Mouse (Mus musculus) spleen, postnatal 10 days (tissue): Measurements from ENCODE around the gene Bysl.

Experiments used
- DNase-seq, 2 experiments: peaks; one replicate each; pipeline ENCODE4 v3.0.0; 2021 to 2022; ENCODE audit warnings: low spot score in 2 of 2

Bysl gene

DNA sequence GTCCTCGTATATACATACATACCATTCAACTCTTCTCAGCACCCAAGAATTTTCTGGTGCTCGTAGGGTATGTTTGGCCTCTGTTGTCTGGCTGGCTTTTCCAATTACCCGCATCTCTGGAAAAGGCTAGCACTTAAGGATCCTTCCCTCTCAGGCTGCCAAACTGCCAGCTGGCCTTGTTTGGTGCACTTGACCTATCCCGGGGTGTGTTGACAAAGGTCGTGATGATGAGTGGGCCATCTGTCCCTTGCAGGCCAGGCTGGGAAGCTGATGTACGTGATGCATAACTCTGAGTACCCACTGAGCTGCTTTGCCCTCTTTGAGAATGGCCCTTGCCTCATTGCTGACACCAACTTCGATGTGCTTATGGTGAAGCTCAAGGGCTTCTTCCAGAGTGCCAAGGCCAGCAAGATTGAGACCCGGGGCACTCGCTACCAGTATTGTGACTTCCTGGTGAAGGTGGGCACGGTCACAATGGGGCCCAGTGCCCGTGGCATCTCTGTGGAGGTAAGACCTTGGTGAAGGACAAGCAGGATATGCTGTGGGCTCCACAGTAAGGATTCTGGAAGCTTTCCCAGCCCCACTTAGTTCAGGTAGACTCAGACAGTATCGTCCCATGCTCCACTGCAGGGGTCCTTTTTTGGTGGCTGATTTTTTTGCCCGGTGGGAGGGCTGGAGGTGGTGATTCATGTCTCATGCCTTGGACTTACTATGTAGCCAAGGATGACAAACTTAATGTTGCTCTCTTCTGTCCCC lies 7.4 kb upstream of the Bysl start:
- peak in 1 of 2 experiments; percentile 14 for DNase-seq

DNA sequence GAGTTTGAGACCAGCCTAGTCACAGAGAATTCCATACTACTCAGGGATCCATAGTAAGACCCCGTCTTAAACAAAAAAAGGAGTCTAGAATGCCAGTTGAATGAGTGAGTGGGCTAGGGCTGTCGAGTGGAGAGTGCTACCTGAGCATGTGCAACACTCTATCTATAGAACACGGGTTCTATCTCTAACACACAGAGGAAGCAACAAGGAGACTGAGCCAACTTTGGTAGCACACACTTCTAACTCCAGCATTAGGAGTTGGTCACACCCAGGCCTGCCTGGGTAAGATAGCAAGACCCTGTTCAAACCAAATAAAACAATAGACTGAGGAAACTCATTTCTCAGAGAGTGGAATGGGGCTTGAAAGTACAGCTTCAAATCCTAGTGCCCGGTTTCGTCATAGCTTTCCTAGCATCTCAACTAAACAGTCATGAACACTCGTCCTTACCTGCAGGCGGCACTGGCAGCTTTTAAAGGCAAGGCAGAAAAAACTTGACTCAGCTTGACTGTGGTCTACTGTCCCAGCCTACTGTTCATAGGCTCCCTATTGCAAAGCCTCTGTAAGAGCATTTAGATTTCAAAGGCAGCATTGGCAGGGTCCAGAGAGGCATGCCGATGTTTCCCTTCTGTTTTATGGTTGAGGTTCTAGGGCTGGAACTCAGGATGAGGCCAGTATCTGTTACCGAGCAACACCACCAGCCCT lies 6.5 kb upstream of the Bysl start:
- DNase-seq: peak; percentile 50 to 73

DNA sequence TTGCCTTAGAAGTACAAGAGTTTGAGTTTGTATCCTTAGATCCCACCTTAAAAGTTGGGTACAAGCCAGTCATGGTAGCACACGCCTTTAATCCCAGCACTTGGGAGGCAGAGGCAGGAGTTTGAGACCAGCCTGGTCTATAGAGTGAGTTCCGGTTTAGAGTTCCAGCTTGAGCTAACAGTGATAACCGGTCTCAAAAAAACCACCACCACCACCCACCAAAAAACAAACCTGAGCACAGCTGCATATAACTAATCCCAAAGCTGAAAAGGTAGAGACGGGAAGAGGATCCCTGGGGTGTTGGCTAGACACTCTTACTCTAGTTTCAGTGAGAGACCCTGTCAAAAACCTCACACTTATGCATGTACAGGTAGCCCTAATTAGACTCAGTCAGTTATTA lies 5.4 kb upstream of the Bysl start:
- DNase-seq: peak in 1 of 2 experiments; percentile 15

DNA sequence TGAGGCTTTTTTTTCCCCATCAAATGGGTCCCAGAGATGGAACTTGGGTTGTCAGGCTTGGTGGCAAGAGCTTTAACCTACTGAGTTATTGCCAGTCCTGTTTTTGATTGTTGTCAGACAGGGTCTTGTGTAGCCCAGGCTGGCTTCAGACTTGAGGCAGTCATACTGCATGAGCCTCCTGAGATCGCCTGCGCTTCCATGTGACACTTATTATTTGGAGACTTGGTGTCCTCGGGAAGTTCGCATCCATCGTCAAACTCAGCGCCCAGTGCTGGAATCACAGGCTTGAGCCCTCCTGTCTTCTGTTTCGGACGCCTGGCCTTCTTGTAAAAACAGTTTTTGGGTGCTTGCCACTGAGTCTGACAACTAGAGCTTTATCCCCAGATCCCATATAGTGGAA lies 4.8 kb upstream of the Bysl start:
- peak in 1 of 2 experiments; percentile 14 for DNase-seq

DNA sequence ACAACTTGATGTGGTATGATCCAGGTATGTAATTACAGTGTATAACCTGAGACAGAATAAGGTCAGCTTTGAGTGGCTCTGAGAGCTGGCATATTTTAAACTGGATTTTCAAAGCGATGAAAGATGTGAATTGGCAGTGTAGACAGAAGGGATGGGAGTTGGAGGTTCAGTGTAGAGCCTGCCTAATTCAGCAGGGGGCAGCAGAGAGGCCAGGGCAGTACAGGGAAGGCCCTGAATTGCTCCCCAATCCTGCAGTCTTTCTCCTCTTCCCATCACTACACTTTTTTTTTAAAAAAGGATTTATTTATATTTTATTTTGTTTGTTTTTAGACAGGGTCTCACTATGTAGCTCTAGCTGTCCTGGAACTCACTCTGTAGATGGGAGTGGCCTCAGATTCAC lies 2.7 kb upstream of the Bysl start:
- peak; percentile 62 to 79 for DNase-seq

DNA sequence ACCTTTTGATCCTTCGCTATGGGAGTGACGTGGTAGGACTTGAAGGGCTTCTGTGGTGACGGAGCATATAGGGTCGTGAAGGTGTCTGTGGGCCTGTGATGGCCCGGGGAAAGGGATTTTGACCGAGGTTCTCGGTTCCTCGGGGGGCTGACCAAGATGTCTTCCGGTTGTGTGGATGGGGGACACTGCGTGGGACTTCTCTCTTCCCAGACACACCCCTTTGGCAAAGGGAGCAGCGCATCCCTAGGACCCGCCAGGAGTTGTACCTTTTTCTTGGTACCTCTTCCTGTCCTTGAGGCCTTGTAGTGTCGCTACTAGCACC lies 330 bp upstream of the Bysl start:
- DNase-seq: no peak

DNA sequence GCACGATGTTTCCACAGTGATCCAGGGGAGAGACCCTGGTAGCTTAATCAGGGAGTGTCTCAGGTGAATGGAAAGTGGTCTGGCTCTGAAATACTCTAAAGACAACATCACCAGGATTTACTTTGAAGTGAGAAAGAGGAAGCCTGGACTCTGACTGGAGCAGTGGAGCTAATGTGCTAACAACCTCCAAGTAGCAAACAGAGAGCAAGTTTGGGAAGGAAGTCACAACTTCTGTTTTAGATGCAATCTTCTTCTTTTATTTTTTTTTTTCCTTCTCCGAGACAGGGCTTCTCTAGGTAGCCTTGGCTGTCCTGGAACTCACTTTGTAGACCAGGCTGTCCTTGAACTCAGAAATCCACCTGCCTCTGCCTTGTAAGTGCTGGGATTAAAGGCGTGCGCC lies 2.1 kb downstream of the Bysl start:
- DNase-seq: no peak

DNA sequence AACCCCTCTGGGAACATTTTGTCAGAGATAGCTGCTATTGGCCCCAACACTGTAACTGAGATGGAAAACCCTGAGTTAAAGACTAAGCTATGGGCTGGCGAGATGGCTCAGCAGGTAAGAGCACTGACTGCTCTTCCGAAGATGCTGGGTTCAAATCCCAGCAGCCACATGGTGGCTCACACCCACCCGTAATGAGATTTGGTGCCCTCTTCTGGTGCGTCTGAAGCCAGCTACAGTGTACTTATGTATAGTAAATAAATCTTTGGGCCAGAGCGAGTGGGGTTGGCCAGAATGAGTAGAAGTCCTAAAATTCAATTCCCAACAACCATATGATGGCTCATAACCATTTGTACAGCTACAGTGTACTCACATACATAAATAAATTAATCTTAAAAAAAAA lies 5.1 kb downstream of the Bysl start:
- DNase-seq: peak in 1 of 2 experiments; percentile 65

DNA sequence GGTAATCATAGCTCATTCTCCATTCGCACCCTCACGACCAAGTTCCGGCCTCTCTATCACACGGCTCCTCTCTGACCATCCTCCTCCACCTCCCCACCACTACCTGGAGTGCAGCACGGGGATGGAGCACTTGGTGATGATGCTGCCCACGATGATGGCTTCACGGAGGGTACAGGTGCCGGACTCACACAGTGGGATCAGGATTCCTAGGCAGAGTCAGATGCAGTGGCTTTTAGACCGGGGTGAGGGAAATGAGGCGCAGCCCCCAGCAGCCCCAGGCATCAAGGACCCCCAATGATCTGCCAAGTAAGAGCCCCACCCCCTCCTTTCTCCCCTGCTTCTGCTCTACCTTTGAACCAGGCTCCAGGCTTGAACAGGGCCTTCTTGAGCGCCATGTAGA lies 9.0 kb downstream of the Bysl start:
- no peak for DNase-seq

DNA sequence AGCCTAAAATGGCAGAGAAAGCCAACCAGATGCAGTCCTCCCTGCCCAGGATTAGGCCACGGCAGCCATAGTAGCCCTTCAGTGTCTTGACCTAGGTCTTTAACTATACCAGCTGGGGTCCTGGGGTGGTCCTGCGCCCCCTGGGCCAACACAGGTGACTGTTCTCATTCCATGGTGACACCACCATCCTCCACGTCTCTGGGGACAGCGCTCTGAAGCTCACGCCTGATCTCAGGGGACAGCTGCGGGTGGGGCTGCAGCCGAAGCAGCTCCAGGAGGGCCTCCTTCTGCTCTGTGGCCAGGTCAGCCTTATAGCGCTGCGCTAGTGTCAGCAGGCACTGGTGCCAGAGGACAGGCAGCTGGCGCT lies 9.9 kb downstream of the Bysl start:
- peak in 1 of 2 experiments; percentile 28 for DNase-seq

DNA sequence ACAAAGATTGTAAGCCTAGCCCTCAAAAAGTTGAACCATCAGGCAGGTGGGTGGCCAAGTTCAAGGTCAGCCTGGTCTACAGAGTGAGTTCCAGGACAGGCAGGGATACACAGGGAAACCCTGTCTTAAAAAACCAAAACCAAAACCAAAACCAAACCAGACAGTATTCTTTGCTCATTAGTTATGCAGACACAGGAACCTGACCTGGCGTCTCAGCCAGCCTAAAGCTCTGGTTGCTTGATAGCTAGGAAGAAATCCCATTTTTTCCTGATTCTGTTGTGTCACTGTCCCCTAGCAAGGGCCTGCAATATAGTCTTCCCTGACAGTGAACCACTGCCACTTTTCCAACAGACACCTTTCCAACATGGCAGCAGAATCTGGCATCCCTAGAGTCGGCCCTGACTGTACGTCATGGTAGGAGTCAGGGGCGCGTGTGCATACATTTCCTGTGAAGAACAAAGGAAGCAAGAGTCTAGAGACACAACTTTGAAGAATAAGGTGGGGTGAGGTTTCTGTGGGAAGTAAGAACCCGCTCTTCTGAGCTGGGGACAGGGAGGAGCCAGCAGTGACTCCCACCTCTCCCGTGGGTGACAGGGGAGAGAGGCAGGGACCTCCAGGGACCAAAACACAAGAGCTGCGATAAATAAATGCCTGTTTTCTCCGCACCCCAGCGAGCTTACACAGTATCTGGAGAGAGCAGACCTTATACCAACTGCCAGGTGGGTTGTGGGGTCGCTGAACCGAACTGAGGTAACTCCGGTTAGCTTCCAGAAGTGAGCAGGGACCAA lies 10.5 kb downstream of the Bysl start:
- peak in 1 of 2 experiments; percentile 27 for DNase-seq

DNA sequence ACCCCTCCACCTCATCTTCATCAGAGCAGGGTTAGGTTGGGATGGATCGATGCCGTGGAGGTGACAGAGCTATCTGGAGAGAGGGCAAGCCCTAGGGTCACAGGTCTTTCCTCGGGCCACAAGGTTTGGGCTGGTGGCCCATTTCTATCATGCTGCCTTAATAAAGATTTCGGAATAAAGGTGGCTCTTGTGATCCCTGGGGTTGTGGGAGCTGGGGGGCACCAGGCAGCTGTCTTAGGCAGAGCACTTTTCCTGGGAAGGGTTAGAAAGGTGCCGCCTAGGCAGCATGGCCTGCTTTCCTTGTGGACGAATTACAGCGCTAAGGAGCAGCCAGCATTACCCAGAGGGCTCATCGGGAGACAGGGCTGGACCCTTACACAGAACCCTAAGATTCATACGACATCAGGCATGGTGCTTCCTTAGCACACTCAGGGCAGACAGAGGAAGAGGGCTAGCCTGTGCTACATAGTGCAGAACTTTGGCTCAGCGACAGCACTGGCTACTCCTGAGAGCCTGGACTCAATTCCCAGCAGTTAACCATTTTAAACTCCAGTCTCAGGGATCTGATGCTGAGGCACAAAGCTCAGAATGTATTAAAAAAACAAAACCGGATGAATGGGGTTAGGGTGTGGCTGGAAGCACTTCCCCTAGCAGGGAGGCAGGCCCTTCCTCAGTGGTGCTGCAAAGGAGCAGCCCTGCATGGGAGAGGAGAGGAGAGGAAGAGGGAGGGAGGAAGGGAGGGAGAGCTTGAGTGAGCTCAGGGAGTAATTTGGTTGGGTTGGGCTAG lies 11.6 kb downstream of the Bysl start:
- peak; percentile 40 to 52 for DNase-seq

DNA sequence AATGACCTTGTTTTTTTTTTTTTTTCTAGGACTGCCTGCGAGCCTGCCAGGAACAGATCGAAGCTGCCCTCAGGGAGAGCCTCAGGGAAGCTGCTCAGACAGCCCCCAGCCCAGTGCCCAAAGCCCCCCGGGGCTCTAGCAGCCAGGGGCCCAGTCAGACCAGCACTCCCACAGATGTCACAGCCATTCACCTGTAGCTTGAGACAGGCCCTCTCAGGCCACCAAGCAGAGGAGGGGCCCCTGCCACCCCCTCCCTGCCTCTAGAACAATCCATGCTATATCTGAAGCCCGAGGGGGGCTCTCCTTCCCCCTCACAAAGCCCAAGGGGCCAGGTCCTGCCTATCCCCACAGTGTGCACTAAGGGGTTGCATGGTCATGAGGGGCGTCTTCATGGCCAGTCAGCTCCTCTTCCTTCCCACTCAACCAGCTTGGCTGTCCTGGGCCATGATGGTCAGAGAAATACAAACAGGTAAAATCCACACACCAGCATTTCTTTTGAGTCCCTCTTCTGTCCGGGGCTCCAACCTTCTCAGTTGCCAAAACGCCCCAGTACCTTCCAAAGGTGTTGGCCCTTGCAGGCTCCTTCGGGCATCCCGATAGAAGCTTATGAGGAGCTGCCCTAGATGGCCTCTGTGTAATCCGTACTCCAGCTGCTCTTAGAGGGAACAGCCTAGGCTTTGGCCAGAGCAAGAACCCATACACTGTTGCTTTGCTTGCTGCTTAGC lies 12.6 kb downstream of the Bysl start:
- peak; percentile 24 to 39 for DNase-seq

DNA sequence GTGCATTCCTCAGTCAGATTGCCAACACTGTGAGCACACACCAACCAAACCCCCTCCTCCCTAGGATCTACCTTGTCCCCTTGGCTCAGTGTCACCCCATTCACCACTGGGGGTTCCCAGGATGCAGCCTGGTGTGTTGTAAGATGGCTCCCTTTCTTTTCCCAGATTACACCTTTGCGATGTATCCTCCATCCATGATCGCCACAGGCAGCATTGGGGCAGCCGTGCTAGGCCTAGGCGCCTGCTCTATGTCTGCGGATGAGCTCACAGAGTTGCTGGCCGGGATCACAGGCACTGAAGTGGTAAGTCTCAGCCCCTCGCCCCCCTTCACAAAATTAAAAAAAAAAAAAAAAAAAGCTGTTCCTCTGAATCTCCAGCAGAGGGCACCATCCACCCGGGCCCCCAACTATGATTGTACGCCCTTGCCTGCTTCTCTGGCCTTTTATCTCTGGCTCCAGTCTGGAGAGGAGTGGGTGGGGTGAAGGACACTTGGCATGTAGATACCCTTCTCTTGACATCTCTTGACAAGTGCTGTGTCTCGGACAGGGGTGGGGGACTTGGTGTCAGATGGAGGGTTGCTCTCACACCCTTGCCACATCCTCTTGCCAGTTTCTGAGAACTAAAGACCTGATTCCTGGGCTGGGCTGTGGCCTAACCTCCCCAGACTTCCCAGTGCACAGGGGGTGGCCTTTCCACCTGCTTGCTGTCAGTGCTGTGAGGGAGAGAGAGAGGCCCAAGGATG lies 13.3 kb downstream of the Bysl start:
- DNase-seq: peak; percentile 71 to 79

DNA sequence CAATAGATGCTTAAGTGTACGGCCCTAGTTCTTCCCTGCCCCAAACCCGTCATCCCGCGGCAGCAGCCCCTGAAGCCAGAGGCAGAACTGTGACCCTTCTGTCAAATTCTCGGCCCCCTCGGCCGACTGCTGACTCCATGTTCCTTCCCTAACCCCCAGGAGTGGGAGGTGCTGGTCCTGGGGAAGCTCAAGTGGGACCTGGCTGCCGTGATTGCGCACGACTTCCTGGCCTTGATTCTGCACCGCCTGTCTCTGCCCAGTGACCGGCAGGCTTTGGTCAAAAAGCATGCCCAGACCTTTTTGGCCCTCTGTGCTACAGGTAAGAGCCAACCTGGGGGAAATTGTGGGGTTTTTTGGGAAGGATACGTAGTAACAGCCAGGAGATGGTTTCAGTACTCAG lies 14.0 kb downstream of the Bysl start:
- DNase-seq: peak; percentile 40 to 59

DNA sequence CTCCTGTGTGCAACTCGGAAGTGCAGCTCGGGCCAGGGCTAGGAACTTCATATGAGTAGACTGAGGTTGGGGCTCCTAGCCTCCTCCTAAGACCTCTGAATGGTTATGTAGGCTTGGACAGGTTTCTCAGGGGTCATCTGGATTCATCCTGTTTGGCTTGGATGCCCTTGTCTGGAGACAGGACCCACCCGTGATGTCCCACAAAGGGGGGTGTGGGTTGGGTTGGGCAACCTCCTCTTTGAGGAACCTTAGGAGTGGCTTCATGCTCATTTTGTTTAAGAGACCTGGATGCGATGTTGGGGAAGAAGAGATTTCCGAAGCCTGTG lies 14.5 kb downstream of the Bysl start:
- DNase-seq: peak in 1 of 2 experiments; percentile 25

DNA sequence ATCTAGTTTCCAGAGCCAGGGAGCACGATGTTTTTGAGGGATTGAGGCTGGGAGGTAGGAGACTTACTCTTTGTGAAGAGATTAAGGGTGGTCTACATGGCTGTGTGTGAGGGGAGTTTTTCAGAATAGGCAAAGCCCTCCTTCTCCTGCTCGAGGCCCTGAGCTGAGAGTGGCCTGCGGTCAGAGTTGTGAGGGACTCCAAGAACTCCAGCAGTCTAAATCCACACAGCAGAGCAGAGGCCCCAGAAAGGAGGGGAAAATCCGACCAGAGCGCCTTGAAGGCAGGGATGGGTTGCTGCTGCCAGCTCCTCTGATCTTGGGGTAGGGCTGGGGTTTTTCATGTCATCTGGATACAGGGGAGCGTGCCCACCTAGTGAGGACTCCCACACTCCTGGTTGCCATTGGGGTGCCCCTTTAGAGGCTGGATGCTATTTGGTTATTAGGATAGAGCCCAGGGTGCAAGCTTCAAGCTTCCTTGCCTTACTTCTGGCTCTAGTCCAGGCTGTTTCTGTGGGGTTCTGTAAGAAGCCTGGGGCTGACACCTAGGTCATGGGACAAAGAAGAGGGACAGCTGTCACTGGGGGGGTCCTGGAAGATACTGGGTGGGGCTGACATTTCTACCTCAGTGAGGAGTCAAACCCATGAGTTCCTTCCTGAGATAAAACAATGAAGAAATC lies 15.0 kb downstream of the Bysl start:
- peak; percentile 40 to 65 for DNase-seq

DNA sequence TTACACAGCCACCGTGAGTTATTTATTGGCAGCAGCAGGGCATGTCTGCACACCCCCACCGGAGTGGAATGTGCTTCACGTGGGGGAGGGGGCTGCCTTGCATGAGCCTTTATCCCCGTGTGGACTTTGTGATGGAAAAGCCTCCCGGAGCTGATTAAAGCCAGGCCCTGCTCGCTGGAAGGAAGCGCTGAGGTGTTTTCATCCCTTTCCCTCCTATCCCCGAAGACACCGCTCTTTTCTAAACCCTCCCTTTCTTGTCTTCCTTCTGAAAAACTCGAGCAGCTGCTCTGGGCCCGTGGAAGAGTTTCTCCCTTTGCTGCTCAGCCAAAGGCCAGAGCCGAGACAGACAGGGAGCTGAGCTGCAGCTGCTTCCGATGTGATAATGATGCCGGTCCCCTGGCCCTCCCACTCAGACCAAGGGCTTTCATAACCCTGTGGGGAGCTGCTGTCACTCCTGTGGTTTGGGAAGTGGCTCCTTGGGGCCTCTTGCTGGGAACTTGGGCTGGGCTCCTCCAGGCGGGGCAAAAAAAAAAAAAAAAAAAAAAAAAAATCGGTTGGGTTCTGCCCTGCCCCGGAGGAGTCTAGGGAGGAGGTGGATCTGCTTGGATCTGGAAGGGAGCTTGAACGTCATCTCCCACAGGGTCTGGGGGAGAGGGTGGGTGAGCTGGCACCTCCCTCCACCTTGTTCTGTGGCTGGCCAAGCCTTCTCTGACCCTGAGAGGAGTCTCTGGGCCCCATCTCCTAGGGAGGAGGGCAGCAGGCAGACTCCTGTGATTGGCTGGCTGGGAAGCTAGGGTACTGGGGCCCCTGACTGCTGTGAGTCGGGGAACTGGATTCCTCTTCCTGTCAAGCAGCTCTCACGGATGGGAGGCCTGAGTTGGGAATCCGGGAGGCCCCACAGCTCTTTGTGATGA lies 15.8 kb downstream of the Bysl start:
- DNase-seq: peak; percentile 69 to 79

DNA sequence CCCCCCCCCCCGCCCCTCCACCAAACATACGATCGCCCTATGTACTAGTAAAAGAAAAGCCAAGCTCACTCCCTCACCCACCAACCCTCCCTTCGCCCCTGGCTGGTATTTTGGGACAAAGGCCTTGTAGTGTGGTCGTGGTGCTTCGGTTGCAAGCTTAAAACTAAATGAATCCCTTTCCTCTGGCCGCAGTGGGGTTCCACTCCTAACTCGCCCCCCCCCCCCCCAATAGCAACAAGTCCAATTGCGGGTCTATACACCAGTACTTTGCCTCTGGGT lies 16.4 kb downstream of the Bysl start:
- DNase-seq: no peak
